Mouse (Mus musculus) cerebellum, adult 2 months (tissue): Measurements from ENCODE around the gene Ltf.

Experiments used
- CTCF ChIP-seq: fragments of 200-500 bp; IDR thresholded peaks from 2 replicates; pipeline ENCODE4 v1.5.1; 2011; ENCODE audit warnings: low read depth, mild to moderate bottlenecking, control low read depth, low read length, moderate library complexity, borderline replicate concordance; ENCODE audit not compliant: insufficient read depth
- POLR2A ChIP-seq: fragments of 200-500 bp; IDR thresholded peaks from 2 replicates; pipeline ENCODE4 v1.6.1; 2011; ENCODE audit warnings: low read length, control low read depth, borderline replicate concordance; ENCODE audit not compliant: insufficient read depth

GRCm38 (mm10) chr9:111047266-111047665, 28.2 kb downstream of the Ltf start:
- TF ChIP-seq CTCF = no peak
- no peak for TF ChIP-seq POLR2A
